21 mouse cellular contexts compared by ENCODE assay signal in genomic region chr13:109951466-109951865, GRCm38 (mm10).
A peak's percentile ranks its signal among the peaks of the same experiment; 100 is the strongest.
DNase-seq lines count a peak whose midpoint lies in the region; ATAC-seq lines count a peak whose summit lies in the region.
"Had no signal": no experiment of that assay in that cellular context is flagged by ENCODE, and none has a peak within 500 bp of the region (broad histone marks: within the 10 kb centered on the region; RNA-seq: fewer than 3 reads in every experiment).

No protein-coding gene starts in this region.

- no peak overlapping the region for H3K9ac ChIP-seq in lung, embryonic 16.5 days (ENCODE audit: low read length)
- H3K9ac ChIP-seq: heart, embryonic 12.5 days; lung, embryonic 15.5 days; neural tube, embryonic 12.5 days had no signal

- WGBS in lung, embryonic 16.5 days = 49% methylated on average over 14 of the region's 14 CpGs

- no peak overlapping the region for H3K4me2 ChIP-seq in lung, embryonic 16.5 days (ENCODE audit: low read depth, low read length)
- H3K4me2 ChIP-seq: heart, embryonic 12.5 days; lung, embryonic 15.5 days; neural tube, embryonic 12.5 days had no signal

- no peaks in the 10 kb centered on the region for H3K27me3 ChIP-seq in lung, embryonic 16.5 days (ENCODE audit: control insufficient read depth, insufficient read depth, low read depth, low read length)
- H3K27me3 ChIP-seq: heart, embryonic 12.5 days; lung, embryonic 15.5 days; neural tube, embryonic 12.5 days; Patski had no signal

- peak; percentile 3 for DNase-seq in embryo, embryonic 10.5 days (ENCODE audit: low spot score)
- no peak for DNase-seq in embryo, embryonic 10 days (ENCODE audit: low spot score)
- no peak for DNase-seq in lung, postnatal 25 days (ENCODE audit: low spot score)
- peak; percentile 84 for DNase-seq in gastrocnemius, adult 18-20 months (ENCODE audit: low spot score)
- DNase-seq in mesoderm, embryonic 11.5 days (ENCODE audit: low read depth, low spot score) = peak; percentile 9
- DNase-seq in T-cell, adult 2 months (ENCODE audit: low spot score) = no peak
- DNase-seq in left cerebral cortex, adult 8-10 months (ENCODE audit: low spot score in 2 of 2) = no peak
- DNase-seq: cerebellum, adult 2 months; kidney, adult 18-20 months; kidney, postnatal 14 days; liver; spleen, adult 18-20 months; thymus, adult 2 months had no signal

- H3K9me3 ChIP-seq in lung, embryonic 16.5 days (ENCODE audit: control insufficient read depth, low read length) = no peaks in the 10 kb centered on the region
- H3K9me3 ChIP-seq: heart, embryonic 12.5 days; lung, embryonic 15.5 days; midbrain, embryonic 10.5 days; neural tube, embryonic 12.5 days had no signal

- H3K4me1 ChIP-seq in lung, embryonic 16.5 days (replicated peaks; ENCODE audit: control insufficient read depth, insufficient read depth, low read length) = no peaks in the 10 kb centered on the region
- H3K4me1 ChIP-seq: lung, embryonic 15.5 days; midbrain, embryonic 10.5 days; neural tube, embryonic 12.5 days had no signal

- H3K36me3 ChIP-seq in lung, embryonic 16.5 days (ENCODE audit: control insufficient read depth, insufficient read depth, low read length) = peaks cover 18% of the 10 kb centered on the region

- peak; percentile 23; the same call in 1 of the 2 replicates for ATAC-seq in lung, embryonic 16.5 days (ENCODE audit: low read depth)
- ATAC-seq: forebrain, embryonic 14.5 days; Patski had no signal

- H3K4me3 ChIP-seq in lung, embryonic 16.5 days (ENCODE audit: low read length) = no peak overlapping the region
- H3K4me3 ChIP-seq: erythroblast, embryonic 14.5 days; heart, embryonic 12.5 days; lung, embryonic 15.5 days; midbrain, embryonic 10.5 days; neural tube, embryonic 12.5 days had no signal

- H3K27ac ChIP-seq in lung, embryonic 16.5 days (ENCODE audit: low read length) = no peak overlapping the region
- H3K27ac ChIP-seq: lung, embryonic 15.5 days; midbrain, embryonic 10.5 days; neural tube, embryonic 12.5 days had no signal

Comparison
In these comparisons a context has a peak if more than half of its experiments do, and no peak if none do; other contexts are left out.
1. DNase-seq: peak in embryo, embryonic 10.5 days (single experiment), gastrocnemius, adult 18-20 months (single experiment) and mesoderm, embryonic 11.5 days (single experiment); none in embryo, embryonic 10 days (single experiment), lung, postnatal 25 days (single experiment), T-cell, adult 2 months (single experiment) and left cerebral cortex, adult 8-10 months (0 of 2).